Mouse (Mus musculus) midbrain, postnatal 0 days (tissue): ENCODE data around the gene Polr3c. TPM values are rescaled to one million over a fixed set of nuclear protein-coding genes. Genes with fewer than 3 reads are reported as not detected.
"Not testable (repeated sequence)": the region's sequence is repeated elsewhere in the genome, so short reads cannot be mapped to it uniquely, and the experiment has no call there.

Experiments used
- ATAC-seq: fragments of 200-750 bp; cut with Nextera tagmentation; 2 replicates; pipeline ENCODE4 v1.8.0; 2017; ENCODE audit warnings: moderate number of reproducible peaks, mild to moderate bottlenecking, moderate TSS enrichment, moderate library complexity; ENCODE audit not compliant: low FRiP score
- DNase-seq: peaks from one replicate; pipeline ENCODE4 v3.0.0-alpha.2; 2015; ENCODE audit warnings: low spot score
- H3K27ac ChIP-seq: fragments of 300-500 bp; sonication (generic); 2 replicates; pipeline ENCODE4 v1.5.1; 2014; ENCODE audit warnings: low read depth, mild to moderate bottlenecking, low read length, mixed read lengths
- H3K27me3 ChIP-seq: fragments of 300-500 bp; sonication (generic); 2 replicates; pipeline ENCODE4 v1.6.1; 2014; ENCODE audit warnings: low read length, control low read depth, mixed read lengths; ENCODE audit not compliant: insufficient read depth
- H3K36me3 ChIP-seq: fragments of 300-500 bp; sonication (generic); 2 replicates; pipeline ENCODE4 v1.6.1; 2014; ENCODE audit warnings: low read length, control low read depth, mixed read lengths; ENCODE audit not compliant: insufficient read depth
- H3K4me1 ChIP-seq: fragments of 300-500 bp; sonication (generic); 2 replicates; pipeline ENCODE4 v1.6.1; 2014; ENCODE audit warnings: mild to moderate bottlenecking, control low read depth, antibody characterized with exemption, low read length, mixed read lengths; ENCODE audit not compliant: insufficient read depth
- H3K4me2 ChIP-seq: fragments of 300-500 bp; sonication (generic); 2 replicates; pipeline ENCODE4 v1.6.1; 2014; ENCODE audit warnings: low read depth, mild to moderate bottlenecking, low read length, mixed read lengths; ENCODE audit not compliant: poor library complexity, severe bottlenecking
- H3K4me3 ChIP-seq: fragments of 300-500 bp; sonication (generic); 2 replicates; pipeline ENCODE4 v1.5.1; 2014; ENCODE audit warnings: low read depth, mild to moderate bottlenecking, low read length, moderate library complexity
- H3K9ac ChIP-seq: fragments of 300-500 bp; sonication (generic); replicated peaks from 2 replicates; pipeline ENCODE4 v1.6.1; 2014; ENCODE audit warnings: mild to moderate bottlenecking, low read length, moderate library complexity, mixed read lengths; ENCODE audit not compliant: poor library complexity, severe bottlenecking
- H3K9me3 ChIP-seq: fragments of 300-500 bp; sonication (generic); 2 replicates; pipeline ENCODE4 v1.6.1; 2016; ENCODE audit warnings: low read length, control low read depth
- CTCF ChIP-seq: IDR thresholded peaks from 2 replicates; pipeline ENCODE4 v1.5.1; 2016; ENCODE audit warnings: antibody characterized with exemption, mild to moderate bottlenecking
- WGBS: fragments of 180-500 bp; shearing (Covaris S2); extraction: QIAGEN DNeasy Blood & Tissue Kit; methylation state at CpG from one replicate; pipeline ENCODE4 v1.1.7; 2014; 5-methylcytosine and 5-hydroxymethylcytosine counted together
- polyA plus RNA-seq: library from polyadenylated mRNA; unstranded; fragments of >200 nt; fragmentation: Nextera tagmentation; extraction: Ambion mirVana; gene quantifications from 2 replicates; pipeline ENCODE4 v1.2.1, GENCODE M21; 2015
- total RNA-seq: library from RNA; depleted of rRNA; stranded (reverse); fragments of >200 nt; gene quantifications from 2 replicates; pipeline ENCODE4 v1.2.3, GENCODE M21; 2014

The Polr3c gene
- total and polyA plus RNA-seq, 2 experiments from 2014 or later, result 14.7 to 30.7 TPM

DNA sequence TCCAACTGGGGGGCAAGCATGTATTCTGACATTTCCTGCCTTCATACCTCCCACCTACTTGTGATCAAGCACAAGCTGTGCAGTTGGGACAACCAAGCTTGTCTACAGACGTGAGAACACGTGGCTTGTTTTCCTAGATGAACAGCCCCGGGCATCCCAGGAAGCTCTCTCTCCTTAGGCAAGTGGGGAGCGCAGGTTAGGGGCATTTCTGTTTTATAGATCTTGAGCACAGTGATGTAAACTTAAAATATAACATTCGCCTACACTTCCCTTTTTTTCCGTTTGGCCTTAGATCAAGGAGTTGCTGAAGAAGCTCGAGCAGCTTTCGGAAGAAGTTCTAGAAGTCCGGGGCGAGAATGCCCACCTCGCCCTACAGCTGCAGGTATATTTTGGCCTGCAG is 38.6 kb downstream of the Polr3c start:
- H3K4me1 ChIP-seq, result no peaks in the 10 kb centered on the region
- no peak overlapping the region for H3K9ac ChIP-seq
- H3K9me3 ChIP-seq, result no peaks in the 10 kb centered on the region
- no peak overlapping the region for H3K4me2 ChIP-seq
- DNase-seq (no peak), ATAC-seq (no peak)
- no peak overlapping the region for H3K4me3 ChIP-seq
- H3K27ac ChIP-seq, result no peak overlapping the region
- peaks cover 5% of the 10 kb centered on the region; the same call in 1 of the 2 replicates for H3K27me3 ChIP-seq
- 88% methylated on average over 11 of the region's 11 CpGs for WGBS
- H3K36me3 ChIP-seq, result no peaks in the 10 kb centered on the region
- no peak for TF ChIP-seq CTCF

DNA sequence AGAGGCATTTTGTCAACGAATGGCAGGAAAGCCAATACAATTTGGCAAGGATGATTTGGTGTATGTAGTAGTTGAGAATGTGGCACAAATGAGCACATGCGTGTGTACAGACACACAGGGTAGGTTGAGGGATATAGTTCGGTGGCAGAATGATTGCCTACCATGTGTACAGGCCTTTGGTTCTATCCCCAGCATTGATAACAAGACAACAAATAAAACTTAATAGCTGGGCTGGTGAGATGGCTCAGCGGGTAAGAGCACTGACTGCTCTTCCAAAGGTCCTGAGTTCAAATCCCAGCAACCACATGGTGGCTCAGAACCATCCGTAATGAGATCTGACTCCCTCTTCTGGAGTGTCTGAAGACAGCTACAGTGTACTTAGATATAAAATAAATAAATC is 41.4 kb downstream of the Polr3c start:
- ATAC-seq, H3K4me3 ChIP-seq, H3K9ac ChIP-seq, DNase-seq, H3K27ac ChIP-seq, H3K4me2 ChIP-seq, H3K27me3 ChIP-seq, H3K36me3 ChIP-seq, H3K4me1 ChIP-seq, H3K9me3 ChIP-seq: not testable (repeated sequence)
- WGBS, result 96% methylated on average over 5 of the region's 5 CpGs

DNA sequence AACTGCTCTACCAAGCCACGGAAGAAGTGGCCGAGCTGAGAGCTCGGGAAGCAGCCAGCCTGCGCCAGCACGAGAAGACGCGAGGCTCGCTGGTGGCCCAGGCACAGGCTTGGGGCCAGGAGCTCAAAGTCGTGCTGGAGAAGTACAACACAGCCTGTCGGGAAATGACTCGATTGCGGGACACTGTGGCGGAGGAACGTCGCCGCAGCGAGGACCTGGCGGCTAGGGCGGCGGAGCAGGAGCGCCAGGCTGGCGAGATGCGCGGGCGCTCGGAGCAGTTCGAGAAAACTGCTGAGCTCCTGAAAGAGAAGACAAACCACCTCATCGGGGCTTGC is 42.6 kb downstream of the Polr3c start:
- no peak overlapping the region for H3K27ac ChIP-seq
- WGBS, result 52% methylated on average over 28 of the region's 28 CpGs
- DNase-seq (no peak), ATAC-seq (no peak)
- no peaks in the 10 kb centered on the region for H3K4me1 ChIP-seq
- H3K36me3 ChIP-seq, result no peaks in the 10 kb centered on the region
- 0 out of 2 replicates have a peak overlapping the region, but pooled peaks have one; percentile 8 for H3K4me3 ChIP-seq
- peak overlapping the region; percentile 32 for H3K4me2 ChIP-seq
- H3K27me3 ChIP-seq, result peaks cover 5% of the 10 kb centered on the region; the same call in 1 of the 2 replicates
- no peak overlapping the region for H3K9ac ChIP-seq
- H3K9me3 ChIP-seq, result no peaks in the 10 kb centered on the region
- TF ChIP-seq CTCF, result no peak

GRCm38 (mm10) chr3:96684151-96684821 is 43.1 kb downstream of the Polr3c start:
- 71% methylated on average over 17 of the region's 17 CpGs for WGBS
- Histone ChIP-seq H3K36me3 (no peaks in the 10 kb centered on the region), H3K4me1 (no peaks in the 10 kb centered on the region), H3K27me3 (peaks cover 5% of the 10 kb centered on the region; the same call in 1 of the 2 replicates), H3K4me2 (peak overlapping the region; percentile 32), H3K27ac (no peak overlapping the region), H3K9me3 (no peaks in the 10 kb centered on the region), H3K9ac (no peak overlapping the region), H3K4me3 (no peak overlapping the region)
- ATAC-seq (no peak), DNase-seq (no peak)
- TF ChIP-seq CTCF, result no peak

DNA sequence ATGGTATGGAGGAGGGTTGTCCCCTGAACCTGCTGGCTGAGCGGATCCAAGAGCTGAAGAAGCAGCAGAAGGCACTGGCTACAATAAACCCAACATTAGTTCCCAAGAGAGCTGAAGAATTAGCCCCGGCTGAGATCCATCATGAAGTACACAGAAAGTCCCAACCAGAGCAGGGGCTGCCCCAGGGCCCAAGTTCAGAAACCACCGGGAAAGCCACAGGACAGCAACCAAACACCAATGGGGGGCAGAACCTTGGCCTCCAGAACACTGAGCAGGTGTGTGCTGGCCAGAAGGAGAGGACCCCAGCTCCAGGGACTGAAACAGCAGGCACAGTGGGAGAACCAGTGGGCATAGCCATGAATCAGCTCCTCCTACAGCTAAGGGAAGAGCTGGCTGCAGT is 43.9 kb downstream of the Polr3c start:
- ATAC-seq (no peak), DNase-seq (no peak)
- no peak for TF ChIP-seq CTCF
- H3K4me3 ChIP-seq, result no peak overlapping the region
- 88% methylated on average over 3 of the region's 3 CpGs for WGBS
- no peak overlapping the region for H3K9ac ChIP-seq
- H3K27me3 ChIP-seq, result peaks cover 5% of the 10 kb centered on the region; the same call in 1 of the 2 replicates
- H3K4me2 ChIP-seq, result no peak overlapping the region
- no peak overlapping the region for H3K27ac ChIP-seq
- no peaks in the 10 kb centered on the region for H3K9me3 ChIP-seq
- no peaks in the 10 kb centered on the region for H3K4me1 ChIP-seq
- H3K36me3 ChIP-seq, result no peaks in the 10 kb centered on the region

DNA sequence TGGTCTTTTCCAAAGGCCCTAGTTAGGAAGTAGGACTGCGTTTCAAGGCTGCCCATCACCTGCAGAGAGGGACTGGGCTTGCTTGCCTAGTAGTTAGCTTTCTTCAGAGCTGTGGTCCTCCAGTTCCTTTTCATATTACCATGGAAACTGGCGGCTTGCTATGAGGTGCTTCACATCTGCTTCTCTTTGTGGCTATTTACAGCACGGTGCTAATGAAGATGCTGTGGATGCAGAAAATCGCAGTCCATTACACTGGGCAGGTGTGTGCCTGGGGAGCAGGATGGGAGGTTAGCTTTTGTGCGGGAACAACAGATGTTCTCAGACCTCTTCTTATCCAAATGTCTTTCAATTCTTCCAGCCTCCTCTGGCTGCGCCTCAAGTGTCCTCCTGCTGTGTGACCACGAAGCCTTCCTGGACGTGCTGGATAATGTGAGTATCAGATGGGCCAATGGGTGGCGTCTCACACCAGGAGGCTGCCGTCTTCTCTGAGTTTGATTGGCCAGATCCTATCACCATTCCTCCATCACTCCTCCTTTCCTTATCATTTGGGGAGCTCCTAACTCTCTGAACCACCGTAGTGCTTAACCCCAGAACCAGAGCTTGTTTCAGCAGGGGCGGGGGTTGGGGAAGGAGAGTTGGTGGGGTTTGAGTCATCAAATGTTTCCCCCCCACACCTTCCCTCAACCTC is 47.0 kb downstream of the Polr3c start:
- DNase-seq (peak; percentile 46), ATAC-seq (peak; percentile 42; the same call in 1 of the 2 replicates)
- H3K4me3 ChIP-seq, result no peak overlapping the region
- no peak for TF ChIP-seq CTCF
- peaks cover 5% of the 10 kb centered on the region; the same call in 1 of the 2 replicates for H3K27me3 ChIP-seq
- WGBS, result 15% methylated on average over 12 of the region's 12 CpGs
- H3K9ac ChIP-seq, result no peak overlapping the region
- no peaks in the 10 kb centered on the region for H3K9me3 ChIP-seq
- 0 out of 2 replicates have a peak overlapping the region, but pooled peaks have one; percentile 12 for H3K27ac ChIP-seq
- H3K4me1 ChIP-seq, result no peaks in the 10 kb centered on the region
- no peaks in the 10 kb centered on the region for H3K36me3 ChIP-seq
- no peak overlapping the region for H3K4me2 ChIP-seq
